Mouse (Mus musculus) liver, adult 2 months (tissue): ENCODE results near the gene Crybg3.

Source experiments
- CTCF ChIP-seq: fragments of 200-500 bp; IDR thresholded peaks from 2 replicates; pipeline ENCODE4 v1.5.1; 2011; ENCODE audit warnings: low read depth, low read length, control low read depth
- POLR2A ChIP-seq: fragments of 200-500 bp; IDR thresholded peaks from 2 replicates; pipeline ENCODE4 v1.6.1; 2011; ENCODE audit warnings: low read length, control low read depth; ENCODE audit not compliant: insufficient read depth; ENCODE audit errors: extremely low read depth

DNA sequence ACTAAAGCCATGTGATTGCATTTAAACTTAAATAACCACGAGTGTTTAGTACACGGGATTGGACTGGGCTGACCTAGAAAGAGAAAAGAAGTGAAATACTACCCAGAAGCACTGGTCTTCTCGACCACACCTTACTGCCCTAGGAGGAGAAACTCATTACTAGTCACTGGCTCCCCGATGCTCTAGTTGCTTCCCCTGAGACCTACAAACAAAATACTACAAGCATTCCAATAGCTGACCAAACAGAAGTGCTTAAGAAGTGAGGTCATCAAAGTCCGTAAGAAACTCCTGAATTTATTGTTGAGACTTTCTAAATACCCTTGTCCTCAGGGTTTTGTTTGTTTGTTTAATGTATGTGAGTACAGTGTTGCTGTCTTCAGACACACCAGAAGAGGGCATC, 90.9 kb downstream of the Crybg3 start:
- TF ChIP-seq POLR2A = no peak
- TF ChIP-seq CTCF = no peak
